Mouse (Mus musculus): Measurements from ENCODE around the gene Trabd2b. TPM values are rescaled to one million over a fixed set of nuclear protein-coding genes. Genes with fewer than 3 reads are reported as not detected.

The Trabd2b gene
- total RNA-seq, 1 experiment = 0.31 TPM

- Histone ChIP-seq H3K27ac (ENCODE audit: insufficient read depth, low read depth, low read length, poor library complexity, severe bottlenecking) (no peak overlapping the region), H3K9me3 (ENCODE audit: control insufficient read depth, insufficient read depth, low read depth, low read length) (no peaks in the 10 kb centered on the region), H3K4me3 (ENCODE audit: insufficient read depth in 1 of 2, low read depth in 1 of 2, low read length in 2 of 2, poor library complexity in 1 of 2, severe bottlenecking in 1 of 2) (no peak overlapping the region), H3K36me3 (ENCODE audit: control insufficient read depth, insufficient read depth, low read length, poor library complexity, severe bottlenecking) (no peaks in the 10 kb centered on the region), H3K9ac (ENCODE audit: insufficient read depth, low read depth, low read length, poor library complexity, severe bottlenecking) (no peak overlapping the region), H3K4me1 (ENCODE audit: control insufficient read depth in 2 of 2, insufficient read depth in 2 of 2, low read length in 2 of 2, poor library complexity in 1 of 2) (no peaks in the 10 kb centered on the region)
- in situ Hi-C loops (cut with MboI; ENCODE audit: low sequenced_read_pairs in 2 of 2, unreplicated experiment in 2 of 2) = loop anchor here in 1 of 2 experiments (25.0 kb wide), 1 partner anchor 492 kb away; the partner anchor contains the start of gene Foxd2
- TF ChIP-seq CHD2 (IDR thresholded peaks at IDR 0.05; ENCODE audit: low read depth, low read length) (no peak), ZNF384 (IDR thresholded peaks at IDR 0.05; ENCODE audit: low read depth, low read length) (no peak), HCFC1 (IDR thresholded peaks at IDR 0.05; ENCODE audit: borderline replicate concordance, insufficient read depth, low read length) (no peak), ZC3H11A (IDR thresholded peaks at IDR 0.05; ENCODE audit: borderline replicate concordance, low read depth, low read length) (no peak), MAFK (IDR thresholded peaks at IDR 0.05; ENCODE audit: insufficient read depth, low read depth, low read length) (no peak)
- DNase-seq (ENCODE audit: low read depth, low spot score) = no peak
Observed at GRCm38 (mm10) chr4:114420154-114420553, 13.6 kb downstream of the Trabd2b start.

GRCm38 (mm10) chr4:114423084-114423483, 16.6 kb downstream of the Trabd2b start:
- Histone ChIP-seq H3K4me1 (ENCODE audit: control insufficient read depth in 2 of 2, insufficient read depth in 2 of 2, low read length in 2 of 2, poor library complexity in 1 of 2) (no peaks in the 10 kb centered on the region), H3K4me3 (ENCODE audit: insufficient read depth in 1 of 2, low read depth in 1 of 2, low read length in 2 of 2, poor library complexity in 1 of 2, severe bottlenecking in 1 of 2) (no peak overlapping the region), H3K9me3 (ENCODE audit: control insufficient read depth, insufficient read depth, low read depth, low read length) (no peaks in the 10 kb centered on the region), H3K9ac (ENCODE audit: insufficient read depth, low read depth, low read length, poor library complexity, severe bottlenecking) (no peak overlapping the region), H3K27ac (ENCODE audit: insufficient read depth, low read depth, low read length, poor library complexity, severe bottlenecking) (no peak overlapping the region), H3K36me3 (ENCODE audit: control insufficient read depth, insufficient read depth, low read length, poor library complexity, severe bottlenecking) (no peaks in the 10 kb centered on the region)
- no peak for DNase-seq (ENCODE audit: low read depth, low spot score)
- in situ Hi-C loops (cut with MboI; ENCODE audit: low sequenced_read_pairs in 2 of 2, unreplicated experiment in 2 of 2) = loop anchor here in 1 of 2 experiments (25.0 kb wide), 1 partner anchor 489 kb away; the partner anchor contains the start of gene Foxd2
- TF ChIP-seq ZNF384 (IDR thresholded peaks at IDR 0.05; ENCODE audit: low read depth, low read length) (no peak), ZC3H11A (IDR thresholded peaks at IDR 0.05; ENCODE audit: borderline replicate concordance, low read depth, low read length) (no peak), MAFK (IDR thresholded peaks at IDR 0.05; ENCODE audit: insufficient read depth, low read depth, low read length) (no peak), HCFC1 (IDR thresholded peaks at IDR 0.05; ENCODE audit: borderline replicate concordance, insufficient read depth, low read length) (no peak), CHD2 (IDR thresholded peaks at IDR 0.05; ENCODE audit: low read depth, low read length) (no peak)

- TF ChIP-seq ZNF384 (IDR thresholded peaks at IDR 0.05; ENCODE audit: low read depth, low read length) (no peak), ZC3H11A (IDR thresholded peaks at IDR 0.05; ENCODE audit: borderline replicate concordance, low read depth, low read length) (no peak), CHD2 (IDR thresholded peaks at IDR 0.05; ENCODE audit: low read depth, low read length) (no peak), MAFK (IDR thresholded peaks at IDR 0.05; ENCODE audit: insufficient read depth, low read depth, low read length) (no peak), HCFC1 (IDR thresholded peaks at IDR 0.05; ENCODE audit: borderline replicate concordance, insufficient read depth, low read length) (no peak)
- Histone ChIP-seq H3K9ac (ENCODE audit: insufficient read depth, low read depth, low read length, poor library complexity, severe bottlenecking) (no peak overlapping the region), H3K4me1 (ENCODE audit: control insufficient read depth in 2 of 2, insufficient read depth in 2 of 2, low read length in 2 of 2, poor library complexity in 1 of 2) (no peaks in the 10 kb centered on the region), H3K36me3 (ENCODE audit: control insufficient read depth, insufficient read depth, low read length, poor library complexity, severe bottlenecking) (no peaks in the 10 kb centered on the region), H3K4me3 (ENCODE audit: insufficient read depth in 1 of 2, low read depth in 1 of 2, low read length in 2 of 2, poor library complexity in 1 of 2, severe bottlenecking in 1 of 2) (no peak overlapping the region), H3K9me3 (ENCODE audit: control insufficient read depth, insufficient read depth, low read depth, low read length) (no peaks in the 10 kb centered on the region), H3K27ac (ENCODE audit: insufficient read depth, low read depth, low read length, poor library complexity, severe bottlenecking) (no peak overlapping the region)
- in situ Hi-C loops (cut with MboI; ENCODE audit: low sequenced_read_pairs in 2 of 2, unreplicated experiment in 2 of 2) = no loop called here
- DNase-seq (ENCODE audit: low read depth, low spot score) = no peak
Observed at GRCm38 (mm10) chr4:114425808-114426207, 19.3 kb downstream of the Trabd2b start.

- Histone ChIP-seq H3K4me1 (ENCODE audit: control insufficient read depth in 2 of 2, insufficient read depth in 2 of 2, low read length in 2 of 2, poor library complexity in 1 of 2) (no peaks in the 10 kb centered on the region), H3K9me3 (ENCODE audit: control insufficient read depth, insufficient read depth, low read depth, low read length) (no peaks in the 10 kb centered on the region), H3K36me3 (ENCODE audit: control insufficient read depth, insufficient read depth, low read length, poor library complexity, severe bottlenecking) (no peaks in the 10 kb centered on the region), H3K27ac (ENCODE audit: insufficient read depth, low read depth, low read length, poor library complexity, severe bottlenecking) (no peak overlapping the region), H3K9ac (ENCODE audit: insufficient read depth, low read depth, low read length, poor library complexity, severe bottlenecking) (no peak overlapping the region), H3K4me3 (ENCODE audit: insufficient read depth in 1 of 2, low read depth in 1 of 2, low read length in 2 of 2, poor library complexity in 1 of 2, severe bottlenecking in 1 of 2) (no peak overlapping the region)
- no peak for DNase-seq (ENCODE audit: low read depth, low spot score)
- in situ Hi-C loops (cut with MboI; ENCODE audit: low sequenced_read_pairs in 2 of 2, unreplicated experiment in 2 of 2) = no loop called here
- TF ChIP-seq HCFC1 (IDR thresholded peaks at IDR 0.05; ENCODE audit: borderline replicate concordance, insufficient read depth, low read length) = no peak
- no peak for TF ChIP-seq CHD2 (IDR thresholded peaks at IDR 0.05; ENCODE audit: low read depth, low read length)
- TF ChIP-seq MAFK (IDR thresholded peaks at IDR 0.05; ENCODE audit: insufficient read depth, low read depth, low read length) = no peak
- TF ChIP-seq ZC3H11A (IDR thresholded peaks at IDR 0.05; ENCODE audit: borderline replicate concordance, low read depth, low read length) = no peak
- no peak for TF ChIP-seq ZNF384 (IDR thresholded peaks at IDR 0.05; ENCODE audit: low read depth, low read length)
Observed at GRCm38 (mm10) chr4:114432742-114433141, 26.2 kb downstream of the Trabd2b start.

GRCm38 (mm10) chr4:114433440-114433839, 26.9 kb downstream of the Trabd2b start:
- no peak for TF ChIP-seq ZC3H11A (IDR thresholded peaks at IDR 0.05; ENCODE audit: borderline replicate concordance, low read depth, low read length)
- TF ChIP-seq MAFK (IDR thresholded peaks at IDR 0.05; ENCODE audit: insufficient read depth, low read depth, low read length) = no peak
- TF ChIP-seq CHD2 (IDR thresholded peaks at IDR 0.05; ENCODE audit: low read depth, low read length) = no peak
- TF ChIP-seq ZNF384 (IDR thresholded peaks at IDR 0.05; ENCODE audit: low read depth, low read length) = no peak
- no peak for TF ChIP-seq HCFC1 (IDR thresholded peaks at IDR 0.05; ENCODE audit: borderline replicate concordance, insufficient read depth, low read length)
- H3K27ac ChIP-seq (ENCODE audit: insufficient read depth, low read depth, low read length, poor library complexity, severe bottlenecking) = no peak overlapping the region
- in situ Hi-C loops (cut with MboI; ENCODE audit: low sequenced_read_pairs in 2 of 2, unreplicated experiment in 2 of 2) = no loop called here
- H3K9me3 ChIP-seq (ENCODE audit: control insufficient read depth, insufficient read depth, low read depth, low read length) = no peaks in the 10 kb centered on the region
- no peaks in the 10 kb centered on the region for H3K36me3 ChIP-seq (ENCODE audit: control insufficient read depth, insufficient read depth, low read length, poor library complexity, severe bottlenecking)
- H3K9ac ChIP-seq (ENCODE audit: insufficient read depth, low read depth, low read length, poor library complexity, severe bottlenecking) = no peak overlapping the region
- no peak overlapping the region for H3K4me3 ChIP-seq (ENCODE audit: insufficient read depth in 1 of 2, low read depth in 1 of 2, low read length in 2 of 2, poor library complexity in 1 of 2, severe bottlenecking in 1 of 2)
- no peaks in the 10 kb centered on the region for H3K4me1 ChIP-seq (ENCODE audit: control insufficient read depth in 2 of 2, insufficient read depth in 2 of 2, low read length in 2 of 2, poor library complexity in 1 of 2)
- no peak for DNase-seq (ENCODE audit: low read depth, low spot score)

All from ES-E14 (cell line).